Mouse (Mus musculus): ENCODE measurements around the gene Higd1c. TPM values are rescaled to one million over a fixed set of nuclear protein-coding genes. Genes with fewer than 3 reads are reported as not detected.

The Higd1c gene
- polyA plus RNA-seq (2021; fragmentation: Nextera tagmentation): not detected in 2 replicates
- long read RNA-seq, experiment 1: 0 reads
- long read RNA-seq, experiment 2: 0 reads

DNA sequence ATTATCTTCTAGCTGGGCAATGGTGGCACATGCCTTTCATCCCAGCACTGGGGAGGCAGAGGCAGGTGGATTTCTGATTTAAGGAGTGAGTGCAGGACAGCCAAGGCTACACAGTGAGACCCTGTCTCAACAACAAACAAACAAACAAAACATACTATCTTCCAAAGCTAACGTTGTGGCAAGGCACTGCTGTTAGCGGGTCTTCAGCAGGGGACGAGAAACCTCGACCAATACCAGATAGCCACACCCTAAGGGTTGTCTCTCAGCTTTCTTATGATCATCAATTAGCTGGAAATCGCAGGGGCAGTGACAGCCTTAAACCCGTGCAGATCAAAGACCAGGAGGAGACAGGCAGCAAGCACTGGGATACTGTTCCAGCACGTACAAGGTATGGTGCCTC lies at the start of gene Higd1c:
Higd1c (plus strand) TSS at position 301 of the 400 bp plus-strand sequence.

DNA sequence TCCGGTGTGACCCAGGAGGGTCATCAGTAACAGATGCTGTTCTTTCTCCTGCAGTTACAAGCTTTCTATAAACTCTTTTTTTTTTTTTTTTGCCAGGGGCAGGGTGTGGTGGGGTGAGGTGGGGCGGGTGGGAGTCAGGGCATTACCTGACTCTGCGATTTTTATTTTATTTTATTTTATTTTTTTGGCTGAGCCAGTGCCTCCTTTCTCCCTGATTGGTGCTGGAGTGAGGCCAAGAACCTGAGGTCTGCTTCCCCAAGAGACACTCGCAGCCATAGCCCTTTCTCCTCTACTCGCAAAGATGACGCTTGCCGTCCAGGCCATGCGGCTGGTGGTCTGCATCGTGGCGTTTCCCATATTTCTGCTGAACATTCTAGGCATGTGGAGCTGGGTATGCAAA lies 29.7 kb upstream of the Higd1c start, which contains the start of gene Mettl7a3:
Mettl7a3 (plus strand) TSS at position 301 of the 400 bp plus-strand sequence.

DNA sequence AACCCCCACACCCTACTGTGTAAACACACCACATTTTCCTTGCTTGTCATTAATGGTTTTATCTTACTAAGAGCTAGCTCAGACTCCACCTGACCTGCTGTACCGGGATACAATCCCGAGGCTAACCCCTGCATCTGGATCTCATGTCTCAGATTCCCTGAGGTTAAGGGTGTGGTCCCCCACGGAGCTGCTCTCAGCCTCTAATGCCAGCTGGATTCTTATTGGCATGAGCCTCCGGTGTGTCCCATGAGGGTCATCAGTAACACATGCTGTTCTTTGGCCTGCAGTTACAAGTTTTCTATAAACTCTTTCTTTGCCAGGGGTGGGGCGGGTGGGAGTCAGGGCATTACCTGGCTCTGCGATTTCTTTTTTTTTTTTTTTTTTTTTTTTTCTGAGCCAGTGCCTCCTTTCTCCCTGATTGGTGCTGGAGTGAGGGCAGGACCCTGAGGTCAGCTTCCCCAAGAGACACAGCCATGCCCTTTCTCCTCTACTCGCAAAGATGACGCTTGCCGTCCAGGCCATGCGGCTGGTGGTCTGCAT lies 11.6 kb upstream of the Higd1c start, which contains the start of the genes Methig1 and Mettl7a2:
Methig1 (plus strand) TSS at position 439 of the 540 bp plus-strand sequence.
Mettl7a2 (plus strand) TSS at position 490 of the 540 bp plus-strand sequence.

DNA sequence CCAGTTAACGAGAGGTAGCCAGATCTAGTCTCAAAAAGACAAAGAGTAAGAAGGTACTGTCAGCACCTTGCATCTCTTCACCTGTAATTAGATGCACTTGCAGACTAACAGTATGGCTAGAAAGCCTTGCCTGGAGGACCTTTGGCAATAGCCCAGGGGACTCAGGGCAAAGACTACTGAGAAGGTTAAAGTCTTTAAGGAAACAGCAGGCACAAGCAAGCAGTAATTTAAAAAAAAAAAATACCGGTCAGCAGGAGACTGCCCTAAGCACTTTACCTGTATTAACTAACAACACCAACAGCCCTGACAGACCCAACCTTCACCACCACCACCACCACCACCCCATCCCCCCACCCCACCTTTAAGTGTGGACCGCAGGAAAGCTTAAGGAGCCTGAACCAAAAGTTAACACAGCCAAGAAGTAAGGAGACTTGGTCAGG lies 57.4 kb downstream of the Higd1c start, which contains the start of gene Gm5475:
Gm5475 (plus strand) TSS at position 390 of the 440 bp plus-strand sequence.

DNA sequence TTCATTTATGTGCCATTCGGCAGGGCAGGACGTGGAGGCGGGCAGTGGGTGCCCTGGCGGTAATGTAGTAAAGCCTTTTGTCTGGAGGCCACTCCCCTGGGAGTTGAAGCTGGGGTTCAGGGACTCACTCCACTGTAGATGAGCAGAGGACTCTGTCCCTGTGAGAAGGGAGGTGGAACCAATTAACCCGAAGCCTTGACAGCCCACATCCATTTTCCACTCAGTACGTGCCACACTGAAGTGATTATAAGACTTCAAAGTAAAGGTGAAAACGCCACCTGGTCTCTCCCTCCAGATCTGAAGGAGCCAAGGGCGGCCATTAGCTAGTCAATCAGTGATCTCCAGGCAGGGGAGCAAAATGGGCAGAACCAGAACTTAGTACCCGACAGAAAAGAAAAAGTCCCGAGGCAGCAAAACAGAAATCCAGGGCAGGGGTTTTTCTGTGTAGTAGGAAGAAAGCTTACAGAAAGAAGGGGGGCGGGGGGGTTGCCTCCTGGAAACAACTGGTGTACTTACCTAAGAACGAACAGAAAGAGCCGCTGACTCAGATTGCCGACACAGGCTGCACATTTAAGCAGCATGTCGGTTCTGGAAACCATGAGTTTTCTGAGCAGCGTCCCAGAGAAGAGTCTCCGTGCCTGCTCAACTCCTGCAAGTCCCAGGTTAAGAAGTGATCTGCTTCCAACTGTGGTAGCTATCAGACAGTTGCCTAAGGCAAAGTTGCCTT lies 60.2 kb downstream of the Higd1c start, which contains the start of gene Slc11a2:
Slc11a2 (minus strand) TSS at position 677 of the 727 bp plus-strand sequence.

Other genes with a start within 250 kb of the Higd1c start
- gene Atf1, start 136.7 kb upstream of the Higd1c start, polyA plus RNA-seq (2021; fragmentation: Nextera tagmentation): 4.1 and 4.6 TPM in 2 replicates
- gene Tmprss12, start 83.7 kb upstream of the Higd1c start, polyA plus RNA-seq (2021; fragmentation: Nextera tagmentation): not detected in 2 replicates
- 13.1 and 17.6 TPM in 2 replicates for gene Mettl7a1, start 60.4 kb upstream of the Higd1c start, polyA plus RNA-seq (2021; fragmentation: Nextera tagmentation)
- gene Mettl7a3, start 29.6 kb upstream of the Higd1c start, polyA plus RNA-seq (2021; fragmentation: Nextera tagmentation): not detected in 2 replicates
- not detected in 2 replicates for gene Methig1, start 11.4 kb upstream of the Higd1c start, polyA plus RNA-seq (2021; fragmentation: Nextera tagmentation)
- not detected in 2 replicates for gene Mettl7a2, start 11.3 kb upstream of the Higd1c start, polyA plus RNA-seq (2021; fragmentation: Nextera tagmentation)
- gene Gm5475, start 57.6 kb downstream of the Higd1c start, polyA plus RNA-seq (2021; fragmentation: Nextera tagmentation): not detected in 2 replicates
- gene Slc11a2, start 60.5 kb downstream of the Higd1c start, polyA plus RNA-seq (2021; fragmentation: Nextera tagmentation): 17.1 and 18.1 TPM in 2 replicates
- gene Letmd1, start 104.5 kb downstream of the Higd1c start, polyA plus RNA-seq (2021; fragmentation: Nextera tagmentation): 58.8 and 74.9 TPM in 2 replicates
- gene Csrnp2, start 130.9 kb downstream of the Higd1c start, polyA plus RNA-seq (2021; fragmentation: Nextera tagmentation): 4.6 and 4.8 TPM in 2 replicates
- 14.1 and 21.5 TPM in 2 replicates for gene Tfcp2, start 187.5 kb downstream of the Higd1c start, polyA plus RNA-seq (2021; fragmentation: Nextera tagmentation)
- 10.1 and 11.6 TPM in 2 replicates for gene Pou6f1, start 235.4 kb downstream of the Higd1c start, polyA plus RNA-seq (2021; fragmentation: Nextera tagmentation)